Mouse (Mus musculus) heart, adult 8-10 months (tissue): ENCODE measurements around the gene Olfr295. TPM values are rescaled to one million over a fixed set of nuclear protein-coding genes. Genes with fewer than 3 reads are reported as not detected.

Experiments used
- DNase-seq: peaks from one replicate; pipeline ENCODE4 v3.0.0; 2022; ENCODE audit warnings: low spot score
- total RNA-seq, 4 experiments: library from RNA; stranded (reverse); gene quantifications; 2 replicates each; pipeline ENCODE4 v1.2.4; 2022

The Olfr295 gene
- total RNA-seq: not detected

- no peak for DNase-seq
Observed at GRCm38 (mm10) chr7:86583562-86583961, at the start of gene Olfr295. TSS of gene Olfr295 (plus strand) at chr7:86583862.

DNA sequence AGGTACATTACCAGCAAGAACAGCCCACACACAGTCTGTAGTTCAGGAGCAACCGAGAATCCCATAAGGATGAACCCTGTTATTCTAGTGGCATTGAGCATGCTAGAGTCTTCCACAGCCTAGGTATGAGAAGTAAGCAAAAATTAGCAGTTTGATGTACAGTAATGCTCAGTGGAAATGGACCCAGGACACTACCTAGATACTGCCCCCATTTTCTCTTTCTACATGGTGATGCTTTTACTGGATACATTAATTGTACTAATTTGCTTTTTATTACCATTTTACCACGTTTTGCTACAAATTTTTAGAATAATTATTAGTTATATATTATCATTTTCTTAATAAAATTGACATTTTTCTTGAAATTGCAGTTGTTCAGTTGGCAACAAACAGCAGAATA lies 32.9 kb downstream of the Olfr295 start, which contains the start of gene Olfr294:
Gene Olfr294, minus strand, starts transcription at position 101 of the 400 bp plus-strand sequence.
- DNase-seq: no peak

Other genes starting within 250 kb of the Olfr295 start
- gene Olfr307, start 246.3 kb upstream of the Olfr295 start, total RNA-seq: not detected
- not detected for gene Olfr305, start 216.9 kb upstream of the Olfr295 start, total RNA-seq
- not detected for gene Olfr304, start 197.2 kb upstream of the Olfr295 start, total RNA-seq
- gene Olfr303, start 186.1 kb upstream of the Olfr295 start, total RNA-seq: not detected
- not detected for gene Olfr301, start 180.0 kb upstream of the Olfr295 start, total RNA-seq
- gene Olfr299, start 123.9 kb upstream of the Olfr295 start, total RNA-seq: not detected
- not detected for gene Olfr298, start 91.4 kb upstream of the Olfr295 start, total RNA-seq
- gene Olfr297, start 63.9 kb upstream of the Olfr295 start, total RNA-seq: not detected
- not detected for gene Olfr294, start 32.8 kb downstream of the Olfr295 start, total RNA-seq
- not detected for gene Olfr293, start 65.2 kb downstream of the Olfr295 start, total RNA-seq
- not detected for gene Olfr292, start 104.5 kb downstream of the Olfr295 start, total RNA-seq
- gene Folh1, start 192.1 kb downstream of the Olfr295 start, total RNA-seq: under 1 TPM in 2 of 4 experiments, not detected in 2; 0.13 to 0.19 TPM
- not detected for gene Vmn2r77, start 211.2 kb downstream of the Olfr295 start, total RNA-seq